Mouse (Mus musculus) ES-Bruce4 (cell line): ENCODE measurements at regions not wholly inside any gene's neighbourhood (a gene's known extent, or its start where the extent isn't known, plus 50 kb on each side); places are given as distances from the start of the nearest gene placed in this dataset.

ENCODE experiments used
- H3K27ac ChIP-seq: 2 replicates; pipeline ENCODE4 v1.5.1; 2012; ENCODE audit warnings: low read length, inconsistent platforms; ENCODE audit not compliant: insufficient read depth
- H3K27me3 ChIP-seq: 2 replicates; pipeline ENCODE4 v1.6.1; 2012; ENCODE audit warnings: mild to moderate bottlenecking, low read length, inconsistent platforms; ENCODE audit not compliant: control insufficient read depth, poor library complexity, insufficient read depth, severe bottlenecking
- H3K36me3 ChIP-seq: 2 replicates; pipeline ENCODE4 v1.6.1; 2012; ENCODE audit warnings: inconsistent platforms, mild to moderate bottlenecking, low read length, moderate library complexity; ENCODE audit not compliant: control insufficient read depth, poor library complexity, insufficient read depth, severe bottlenecking
- H3K4me1 ChIP-seq: one replicate; pipeline ENCODE4 v1.8.1; 2011; ENCODE audit warnings: low read length; ENCODE audit not compliant: control insufficient read depth, insufficient read depth
- H3K4me3 ChIP-seq: 2 replicates; pipeline ENCODE4 v1.5.1; 2011; ENCODE audit warnings: low read depth, mild to moderate bottlenecking, low read length
- H3K9ac ChIP-seq: 2 replicates; pipeline ENCODE4 v1.6.1; 2012; ENCODE audit warnings: low read depth, mild to moderate bottlenecking, inconsistent platforms; ENCODE audit not compliant: poor library complexity, severe bottlenecking
- H3K9me3 ChIP-seq: replicated peaks from 2 replicates; pipeline ENCODE4 v1.6.1; 2012; ENCODE audit warnings: mild to moderate bottlenecking, low read length, inconsistent platforms; ENCODE audit not compliant: control insufficient read depth, poor library complexity, insufficient read depth, severe bottlenecking
- CTCF ChIP-seq: IDR thresholded peaks from one replicate; pipeline ENCODE4 v1.8.1; 2011; ENCODE audit warnings: low read depth, low read length
- EP300 ChIP-seq: IDR thresholded peaks from 2 replicates; pipeline ENCODE4 v1.6.1; 2011; ENCODE audit warnings: low read depth, low read length; ENCODE audit not compliant: insufficient read depth
- POLR2A ChIP-seq: IDR thresholded peaks from one replicate; pipeline ENCODE4 v1.8.1; 2011; ENCODE audit warnings: low read length; ENCODE audit not compliant: insufficient read depth

GRCm38 (mm10) chr12:69432086-69432485 is 59.8 kb upstream of the Gm9887 start:
- H3K27ac ChIP-seq = no peak overlapping the region
- H3K9me3 ChIP-seq = no peaks in the 10 kb centered on the region
- H3K4me3 ChIP-seq = no peak overlapping the region
- H3K36me3 ChIP-seq = no peaks in the 10 kb centered on the region
- no peaks in the 10 kb centered on the region for H3K4me1 ChIP-seq
- H3K9ac ChIP-seq = no peak overlapping the region
- no peaks in the 10 kb centered on the region for H3K27me3 ChIP-seq
- TF ChIP-seq EP300 (no peak), CTCF (no peak), POLR2A (no peak)

- TF ChIP-seq POLR2A (no peak), EP300 (no peak), CTCF (no peak)
- H3K4me1 ChIP-seq = no peaks in the 10 kb centered on the region
Observed at GRCm38 (mm10) chr12:69428108-69428507, 55.9 kb upstream of the Gm9887 start.

GRCm38 (mm10) chr12:69425610-69426009 is 53.4 kb upstream of the Gm9887 start:
- Histone ChIP-seq H3K27me3 (no peaks in the 10 kb centered on the region), H3K4me1 (no peaks in the 10 kb centered on the region), H3K9ac (no peak overlapping the region), H3K9me3 (no peaks in the 10 kb centered on the region), H3K4me3 (no peak overlapping the region), H3K27ac (no peak overlapping the region), H3K36me3 (no peaks in the 10 kb centered on the region)
- TF ChIP-seq CTCF = no peak
- no peak for TF ChIP-seq POLR2A
- no peak for TF ChIP-seq EP300

More at GRCm38 (mm10) chr12:69428108-69428507, 55.9 kb upstream of the Gm9887 start:
- no peak overlapping the region for H3K27ac ChIP-seq
- H3K4me3 ChIP-seq = no peak overlapping the region
- H3K36me3 ChIP-seq = no peaks in the 10 kb centered on the region
- no peak overlapping the region for H3K9ac ChIP-seq
- no peaks in the 10 kb centered on the region for H3K9me3 ChIP-seq
- no peaks in the 10 kb centered on the region for H3K27me3 ChIP-seq

GRCm38 (mm10) chr12:69424971-69425370 is 52.7 kb upstream of the Gm9887 start:
- Histone ChIP-seq H3K9me3 (no peaks in the 10 kb centered on the region), H3K27me3 (no peaks in the 10 kb centered on the region), H3K27ac (no peak overlapping the region), H3K9ac (no peak overlapping the region), H3K4me3 (no peak overlapping the region), H3K36me3 (no peaks in the 10 kb centered on the region), H3K4me1 (no peaks in the 10 kb centered on the region)
- TF ChIP-seq POLR2A = no peak
- no peak for TF ChIP-seq CTCF
